Mouse (Mus musculus): Measurements from ENCODE around the gene Crb2.

Crb2 gene

GRCm38 (mm10) chr2:37767080-37767547 lies 8.9 kb upstream of the Crb2 start:
- DNase-seq, result peak in 1 of 2 experiments; percentile 61

- no peak for DNase-seq
Measured at GRCm38 (mm10) chr2:37767739-37768138, 8.3 kb upstream of the Crb2 start.

GRCm38 (mm10) chr2:37768903-37769302 lies 7.1 kb upstream of the Crb2 start:
- DNase-seq, result peak; percentile 69 to 86

GRCm38 (mm10) chr2:37769793-37770192 lies 6.3 kb upstream of the Crb2 start:
- DNase-seq, result no peak

- DNase-seq, result peak; percentile 95 to 97
Measured at GRCm38 (mm10) chr2:37771618-37772285, 4.3 kb upstream of the Crb2 start.

- DNase-seq, result peak; percentile 83 to 84
Measured at GRCm38 (mm10) chr2:37774571-37774970, 1.5 kb upstream of the Crb2 start.

- DNase-seq, result peak in 1 of 2 experiments; percentile 57
Measured at GRCm38 (mm10) chr2:37776611-37777411, 762 bp downstream of the Crb2 start.

- DNase-seq, result no peak
Measured at GRCm38 (mm10) chr2:37777958-37778720, 2.1 kb downstream of the Crb2 start.

- no peak for DNase-seq
Measured at GRCm38 (mm10) chr2:37780270-37780929, 4.4 kb downstream of the Crb2 start.

GRCm38 (mm10) chr2:37781421-37781820 lies 5.4 kb downstream of the Crb2 start:
- DNase-seq, result no peak

- DNase-seq, result no peak
Measured at GRCm38 (mm10) chr2:37782002-37782401, 6.0 kb downstream of the Crb2 start.

GRCm38 (mm10) chr2:37784473-37784872 lies 8.4 kb downstream of the Crb2 start:
- no peak for DNase-seq

GRCm38 (mm10) chr2:37786461-37786860 lies 10.4 kb downstream of the Crb2 start:
- DNase-seq, result peak; percentile 67 to 71

- peak; percentile 60 to 72 for DNase-seq
Measured at GRCm38 (mm10) chr2:37788176-37788962, 12.3 kb downstream of the Crb2 start.

GRCm38 (mm10) chr2:37789029-37789428 lies 13.0 kb downstream of the Crb2 start:
- DNase-seq, result no peak

- peak; percentile 65 to 66 for DNase-seq
Measured at GRCm38 (mm10) chr2:37789995-37790394, 13.9 kb downstream of the Crb2 start.

- peak; percentile 62 to 65 for DNase-seq
Measured at GRCm38 (mm10) chr2:37790738-37791137, 14.7 kb downstream of the Crb2 start.

GRCm38 (mm10) chr2:37791340-37791739 lies 15.3 kb downstream of the Crb2 start:
- DNase-seq, result peak in 1 of 2 experiments; percentile 51

GRCm38 (mm10) chr2:37796021-37796420 lies 20.0 kb downstream of the Crb2 start:
- no peak for DNase-seq

- no peak for DNase-seq
Measured at GRCm38 (mm10) chr2:37797046-37797445, 21.0 kb downstream of the Crb2 start.

GRCm38 (mm10) chr2:37799137-37799536 lies 23.1 kb downstream of the Crb2 start:
- DNase-seq, result no peak

- no peak for DNase-seq
Measured at GRCm38 (mm10) chr2:37801687-37802086, 25.6 kb downstream of the Crb2 start.

Data from cerebellum, postnatal 10 days (tissue).